In genomic region chr13:57865029-57865428, GRCm38 (mm10) we compare ENCODE assay signal across 24 mouse cellular contexts. TPM values are rescaled to one million over a fixed set of nuclear protein-coding genes. Genes with fewer than 3 reads are reported as not detected.
DNase-seq lines count a peak whose midpoint lies in the region; ATAC-seq and TF ChIP-seq lines count a peak whose summit lies in the region.
"Had no signal": no experiment of that assay in that cellular context is flagged by ENCODE, and none has a peak within 500 bp of the region (broad histone marks: within the 10 kb centered on the region; RNA-seq: fewer than 3 reads in every experiment).

No protein-coding gene starts in this region.

- H3K27me3 ChIP-seq in midbrain, embryonic 11.5 days (ENCODE audit: control insufficient read depth, insufficient read depth, low read length), result no peaks in the 10 kb centered on the region
- no peaks in the 10 kb centered on the region for H3K27me3 ChIP-seq in midbrain, postnatal 0 days (ENCODE audit: insufficient read depth, low read length)
- no peaks in the 10 kb centered on the region for H3K27me3 ChIP-seq in forebrain, embryonic 11.5 days (ENCODE audit: control insufficient read depth, insufficient read depth, low read length)
- H3K27me3 ChIP-seq: CH12.LX had no signal

- no peak for DNase-seq in frontal cortex, postnatal 10 days (ENCODE audit: low spot score in 2 of 2)
- DNase-seq in midbrain, embryonic 11.5 days (ENCODE audit: low spot score, missing footprints), result peak; percentile 17
- no peak for DNase-seq in midbrain, postnatal 0 days (ENCODE audit: low spot score)
- DNase-seq in right cerebral cortex, adult 18-20 months, result peak; percentile 47
- no peak for DNase-seq in right cerebral cortex, postnatal 4 days
- DNase-seq in brain, adult 2 months (ENCODE audit: low read depth, low spot score), result peak; percentile 67
- no peak for DNase-seq in forebrain, embryonic 11.5 days (ENCODE audit: low spot score)
- DNase-seq: adrenal gland, adult 2 months; adrenal gland, adult 8-10 months; adrenal gland, postnatal 10 days; adrenal gland, postnatal 14 days; adrenal gland, postnatal 25 days; adrenal gland, postnatal 36 days; B cell, adult 2 months; cerebellum, adult 11 months; cerebellum, adult 11-12 months; cerebellum, adult 18-20 months had no signal

- no peaks in the 10 kb centered on the region for H3K4me1 ChIP-seq in midbrain, embryonic 11.5 days (ENCODE audit: control insufficient read depth, insufficient read depth, low read length)
- no peaks in the 10 kb centered on the region for H3K4me1 ChIP-seq in midbrain, postnatal 0 days (ENCODE audit: insufficient read depth, low read length)
- H3K4me1 ChIP-seq in forebrain, embryonic 11.5 days (replicated peaks; ENCODE audit: control insufficient read depth, insufficient read depth, low read length), result no peaks in the 10 kb centered on the region

- no peaks in the 10 kb centered on the region for H3K36me3 ChIP-seq in midbrain, embryonic 11.5 days (ENCODE audit: control insufficient read depth, insufficient read depth, low read length)
- no peaks in the 10 kb centered on the region for H3K36me3 ChIP-seq in midbrain, postnatal 0 days (ENCODE audit: insufficient read depth, low read length)
- no peaks in the 10 kb centered on the region for H3K36me3 ChIP-seq in forebrain, embryonic 11.5 days (ENCODE audit: control insufficient read depth, insufficient read depth, low read length)
- H3K36me3 ChIP-seq: G1E had no signal

- no peaks in the 10 kb centered on the region for H3K9me3 ChIP-seq in midbrain, embryonic 11.5 days (ENCODE audit: control insufficient read depth, low read length)
- no peaks in the 10 kb centered on the region for H3K9me3 ChIP-seq in midbrain, postnatal 0 days (ENCODE audit: low read length)
- H3K9me3 ChIP-seq in forebrain, embryonic 11.5 days (ENCODE audit: control insufficient read depth, low read length), result no peaks in the 10 kb centered on the region

- H3K4me3 ChIP-seq in midbrain, embryonic 11.5 days (ENCODE audit: low read depth, low read length), result no peak overlapping the region
- no peak overlapping the region for H3K4me3 ChIP-seq in midbrain, postnatal 0 days (ENCODE audit: low read depth, low read length)
- H3K4me3 ChIP-seq in forebrain, embryonic 11.5 days (ENCODE audit: low read depth, low read length), result no peak overlapping the region

- 80% methylated on average over 4 of the region's 4 CpGs for WGBS in midbrain, embryonic 11.5 days
- WGBS in midbrain, postnatal 0 days, result 76% methylated on average over 4 of the region's 4 CpGs
- 80% methylated on average over 4 of the region's 4 CpGs for WGBS in forebrain, embryonic 11.5 days

- no peak for TF ChIP-seq CTCF in midbrain, postnatal 0 days (IDR thresholded peaks at IDR 0.05)

- no peak overlapping the region for H3K9ac ChIP-seq in midbrain, embryonic 11.5 days (ENCODE audit: low read length)
- no peak overlapping the region for H3K9ac ChIP-seq in midbrain, postnatal 0 days (replicated peaks; ENCODE audit: low read length, poor library complexity, severe bottlenecking)
- no peak overlapping the region for H3K9ac ChIP-seq in forebrain, embryonic 11.5 days (ENCODE audit: low read length)

- no peak overlapping the region for H3K27ac ChIP-seq in midbrain, embryonic 11.5 days (ENCODE audit: low read depth, low read length)
- no peak overlapping the region for H3K27ac ChIP-seq in midbrain, postnatal 0 days (ENCODE audit: low read depth, low read length)
- no peak overlapping the region for H3K27ac ChIP-seq in forebrain, embryonic 11.5 days (ENCODE audit: low read depth, low read length)

- H3K4me2 ChIP-seq in midbrain, embryonic 11.5 days, result no peak overlapping the region
- no peak overlapping the region for H3K4me2 ChIP-seq in midbrain, postnatal 0 days (ENCODE audit: low read depth, low read length, poor library complexity, severe bottlenecking)
- no peak overlapping the region for H3K4me2 ChIP-seq in forebrain, embryonic 11.5 days (ENCODE audit: low read depth, low read length, severe bottlenecking)

- ATAC-seq in frontal cortex, adult (ENCODE audit: low TSS enrichment), result peak; percentile 30; the same call in 1 of the 2 replicates
- ATAC-seq in midbrain, embryonic 11.5 days (ENCODE audit: low FRiP score), result no peak
- ATAC-seq in midbrain, postnatal 0 days (ENCODE audit: low FRiP score), result no peak
- no peak for ATAC-seq in forebrain, embryonic 11.5 days (replicated peaks; ENCODE audit: low FRiP score)
- ATAC-seq: activated CD4-positive, CD25-positive, alpha-beta regulatory T cell, adult 4 months; CD4-positive, CD25-positive, alpha-beta regulatory T cell, adult 4 months; Patski had no signal

RNA-seq across cellular contexts. Expression of gene Spock1, which starts 43.1 kb away (rescaled TPM):
- 17.2 and 20.3 TPM in 2 replicates for polyA plus RNA-seq in midbrain, embryonic 11.5 days (2014; fragmentation: Nextera tagmentation; extraction: Ambion mirVana)
- total RNA-seq in midbrain, postnatal 0 days (2014; rRNA removed), result 94.8 and 98.7 TPM in 2 replicates
- 82.6 and 91.5 TPM in 2 replicates for polyA plus RNA-seq in midbrain, postnatal 0 days (2015; fragmentation: Nextera tagmentation; extraction: Ambion mirVana)
- 3.4 and 4.0 TPM in 2 replicates for polyA plus RNA-seq in forebrain, embryonic 11.5 days (2014; fragmentation: Nextera tagmentation; extraction: Ambion mirVana)
- total RNA-seq: CH12.LX, MEL had no signal
- polyA plus RNA-seq: CD4-positive, CD25-positive, alpha-beta regulatory T cell, adult 4 months; G1E; Patski had no signal

Comparison
In these comparisons a context has a peak if more than half of its experiments do, and no peak if none do; other contexts are left out.
1. DNase-seq: peak in midbrain, embryonic 11.5 days (single experiment), right cerebral cortex, adult 18-20 months (single experiment) and brain, adult 2 months (single experiment); none in frontal cortex, postnatal 10 days (0 of 2), midbrain, postnatal 0 days (single experiment), right cerebral cortex, postnatal 4 days (single experiment) and forebrain, embryonic 11.5 days (single experiment).